Mouse (Mus musculus): ENCODE results near the gene Aftph.

Aftph gene

DNA sequence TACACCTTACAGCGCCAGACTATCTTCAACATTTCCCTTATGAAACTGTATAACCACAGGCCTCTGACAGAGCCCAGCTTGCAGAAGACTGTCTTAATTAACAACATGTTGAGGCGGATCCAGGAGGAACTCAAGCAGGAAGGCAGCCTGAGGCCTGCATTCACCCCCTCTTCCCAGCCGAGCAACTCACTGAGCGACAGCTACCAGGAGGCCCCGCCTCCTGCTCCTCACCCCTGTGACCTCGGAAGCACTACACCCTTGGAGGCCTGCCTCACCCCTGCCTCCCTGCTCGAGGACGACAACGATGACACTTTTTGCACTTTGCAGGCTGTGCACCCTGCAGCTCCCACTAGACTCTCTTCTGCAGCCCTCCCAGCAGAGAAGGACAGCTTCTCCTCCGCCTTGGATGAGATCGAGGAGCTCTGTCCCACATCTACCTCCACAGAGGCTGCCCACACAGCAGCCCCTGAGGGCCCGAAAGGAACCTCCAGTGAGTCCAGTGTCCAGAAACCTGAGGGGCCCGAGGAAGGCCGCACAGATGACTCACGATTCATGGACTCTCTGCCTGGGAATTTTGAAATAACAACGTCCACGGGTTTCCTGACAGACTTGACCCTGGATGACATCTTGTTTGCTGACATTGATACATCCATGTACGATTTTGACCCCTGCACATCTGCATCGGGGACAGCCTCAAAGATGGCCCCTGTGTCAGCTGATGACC, 93.3 kb downstream of the Aftph start:
- DNase-seq (ENCODE audit: low read depth) = no peak

DNA sequence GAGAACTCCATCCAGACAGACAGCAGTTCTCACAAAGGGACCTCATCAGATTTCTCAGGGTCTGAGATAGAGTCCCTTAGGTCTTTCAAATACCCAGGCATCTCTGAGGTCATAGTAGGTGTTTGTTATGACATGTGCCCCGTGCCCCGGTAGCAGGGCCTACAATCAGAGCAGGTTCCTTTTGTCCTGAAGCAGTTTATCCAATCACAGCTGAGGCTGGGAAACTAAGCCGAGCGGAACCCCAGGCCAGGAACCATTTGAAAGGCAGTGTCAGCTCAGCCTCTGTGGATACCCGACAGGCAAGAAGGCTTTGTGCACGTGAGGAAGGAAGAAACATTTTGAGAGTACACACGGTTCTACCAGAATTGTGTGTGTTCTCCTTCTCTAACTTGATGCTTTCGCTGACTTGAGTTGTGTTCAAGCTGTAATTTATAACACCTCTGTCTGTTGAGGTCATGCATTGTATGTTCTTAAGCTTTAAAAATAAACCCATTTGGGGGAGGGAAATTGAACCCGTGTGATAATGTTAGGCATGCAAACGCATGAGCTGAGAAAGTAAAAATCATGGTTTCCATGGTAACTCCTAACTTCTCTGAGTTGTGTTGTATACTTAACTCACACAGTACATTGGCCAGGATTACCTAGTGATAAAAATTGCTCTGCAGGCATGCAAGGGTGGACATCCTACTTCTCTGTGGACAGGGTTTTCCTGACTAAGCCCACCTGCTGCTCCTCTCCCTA, 94.2 kb downstream of the Aftph start:
- no peak for DNase-seq (ENCODE audit: low read depth)

DNA sequence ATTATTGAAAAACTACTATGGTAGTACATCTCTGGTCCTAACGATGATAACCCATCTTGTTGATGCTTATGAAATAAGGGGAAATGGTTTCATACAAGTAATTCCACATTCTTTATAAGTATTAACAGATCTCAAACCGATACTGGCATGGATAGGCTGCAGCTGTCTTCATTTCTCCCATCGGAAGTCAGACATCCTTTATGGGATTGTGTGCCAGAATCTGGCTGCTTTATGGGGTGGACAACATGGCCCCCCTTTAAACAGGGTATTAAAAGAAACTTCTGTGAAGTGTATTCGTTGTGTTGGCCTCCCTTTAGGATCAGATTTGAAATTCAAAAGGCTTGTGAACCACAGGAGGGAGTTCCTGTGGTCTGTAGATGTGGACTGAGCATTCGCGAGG, 95.2 kb downstream of the Aftph start:
- no peak for DNase-seq (ENCODE audit: low read depth)

DNA sequence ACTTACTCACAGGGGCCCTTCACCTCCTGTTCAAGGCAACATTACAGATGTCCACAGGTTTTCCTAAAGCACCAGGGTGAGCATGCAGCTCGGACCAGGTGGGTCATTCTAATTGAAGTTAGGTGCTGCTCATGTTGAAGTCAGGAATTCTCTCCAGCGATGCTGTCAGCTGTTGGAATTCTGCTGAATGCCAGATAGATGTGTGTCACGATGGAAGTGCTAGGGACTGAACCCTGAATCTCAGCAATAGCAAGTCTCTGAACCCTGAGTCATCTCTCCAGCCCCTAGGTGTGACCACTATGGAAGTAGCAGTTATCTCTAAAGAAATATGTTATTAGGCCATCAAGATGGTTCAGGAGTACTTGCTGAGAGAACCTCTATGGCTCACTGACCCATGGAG, 95.9 kb downstream of the Aftph start:
- DNase-seq (ENCODE audit: low read depth) = no peak

DNA sequence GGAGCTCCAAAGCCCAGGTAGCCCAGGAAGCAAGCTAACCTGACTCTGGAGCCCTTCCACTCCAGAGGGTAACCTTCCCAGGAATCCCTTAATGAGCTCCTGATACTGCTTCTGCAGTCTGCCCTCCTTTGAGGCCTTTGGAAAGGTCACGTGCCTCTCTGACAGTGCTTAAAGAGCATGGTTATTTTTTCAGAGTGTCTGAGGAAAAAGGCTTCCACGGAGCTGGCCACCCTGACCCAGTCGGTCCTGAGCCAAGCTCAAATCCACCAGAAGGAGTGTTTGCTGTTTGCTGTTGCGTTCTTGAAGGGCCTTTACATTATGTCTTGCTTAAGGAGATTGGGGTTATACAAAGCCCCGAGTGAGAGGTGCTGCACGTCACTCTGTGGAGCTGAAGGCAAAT, 96.5 kb downstream of the Aftph start:
- DNase-seq (ENCODE audit: low read depth) = no peak

DNA sequence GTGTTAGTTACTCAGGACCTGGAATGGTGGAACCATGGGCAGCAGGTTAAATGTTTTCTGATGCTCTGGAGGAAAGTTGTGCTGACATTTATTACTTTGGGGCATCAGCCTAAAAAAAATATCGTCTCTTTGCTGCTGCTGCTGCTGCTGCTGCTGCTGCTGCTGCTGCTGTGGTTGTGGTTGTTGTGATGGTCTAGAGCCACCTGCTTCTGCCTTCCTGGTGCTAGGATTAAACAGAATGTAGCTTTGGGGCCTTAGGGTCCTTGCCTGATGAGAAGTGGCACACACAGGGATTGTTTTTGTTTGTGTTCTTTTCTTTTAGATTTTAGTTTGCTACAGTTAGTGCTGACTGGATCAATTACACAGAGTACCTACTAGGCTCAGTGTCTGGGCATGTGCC, 97.2 kb downstream of the Aftph start:
- no peak for DNase-seq (ENCODE audit: low read depth)

DNA sequence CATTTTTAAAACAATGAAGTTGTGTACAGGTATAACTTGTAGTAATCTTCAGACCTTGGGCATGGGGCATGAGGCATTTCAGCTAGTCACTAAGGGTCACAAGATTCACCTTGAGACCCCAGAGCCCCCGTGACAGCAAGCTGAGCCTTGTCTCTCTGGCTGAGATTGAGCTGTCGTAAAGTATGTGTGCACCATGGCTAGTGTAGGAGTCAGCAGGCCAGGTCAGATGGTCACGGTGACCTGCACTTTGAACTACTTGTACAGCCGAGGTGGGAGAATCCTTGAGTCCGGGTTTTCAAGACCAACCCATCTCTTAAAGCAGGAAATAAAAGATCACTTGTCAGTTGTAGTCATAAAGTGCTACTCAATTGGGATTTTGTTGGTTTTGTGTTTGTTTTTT, 98.2 kb downstream of the Aftph start:
- no peak for DNase-seq (ENCODE audit: low read depth)

DNA sequence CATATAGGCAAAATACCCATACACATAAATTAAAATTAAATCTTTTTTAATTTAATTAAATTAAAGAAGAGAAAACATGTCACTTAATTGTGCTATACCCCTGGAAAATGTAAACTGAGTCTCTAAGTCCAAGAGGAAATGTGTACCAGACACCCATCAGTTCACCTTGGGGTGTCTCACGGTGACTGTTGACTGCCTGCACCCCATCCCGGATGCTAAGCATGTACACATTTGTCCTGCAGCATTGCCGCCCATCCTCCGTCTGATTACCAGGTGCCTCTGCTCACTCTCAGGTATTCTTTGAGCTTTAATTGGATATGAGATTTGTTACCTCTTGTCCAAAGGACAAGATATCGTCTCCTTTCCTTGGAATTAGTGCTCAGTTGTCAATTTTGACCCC, 99.1 kb downstream of the Aftph start:
- DNase-seq (ENCODE audit: low read depth) = no peak

DNA sequence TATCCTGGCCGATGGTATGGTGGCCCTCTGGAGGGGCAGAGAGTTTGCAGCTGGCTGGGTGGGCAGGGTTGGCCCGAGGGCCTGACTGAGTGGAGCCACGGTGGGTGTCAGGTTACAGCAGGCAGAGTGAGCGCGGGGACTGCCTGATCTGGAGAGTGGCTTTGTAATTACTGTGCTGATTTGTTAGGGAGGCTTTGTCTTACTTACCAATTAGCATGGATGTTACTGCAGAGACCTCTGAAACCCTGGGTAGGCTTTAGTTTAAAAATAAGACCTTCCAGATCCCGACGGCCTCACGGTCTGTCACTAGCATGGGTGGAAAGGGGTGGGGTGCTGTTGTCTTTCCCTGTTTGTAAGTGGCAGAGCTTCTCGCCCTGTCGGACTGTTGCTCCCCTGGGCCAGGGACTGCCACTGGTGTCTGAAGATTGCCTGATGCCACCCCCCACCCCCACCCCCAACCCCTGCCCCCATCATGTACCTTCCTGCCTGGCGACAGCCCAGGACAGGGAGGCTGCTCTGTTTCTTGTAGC, 101.4 kb downstream of the Aftph start:
- no peak for DNase-seq (ENCODE audit: low read depth)

DNA sequence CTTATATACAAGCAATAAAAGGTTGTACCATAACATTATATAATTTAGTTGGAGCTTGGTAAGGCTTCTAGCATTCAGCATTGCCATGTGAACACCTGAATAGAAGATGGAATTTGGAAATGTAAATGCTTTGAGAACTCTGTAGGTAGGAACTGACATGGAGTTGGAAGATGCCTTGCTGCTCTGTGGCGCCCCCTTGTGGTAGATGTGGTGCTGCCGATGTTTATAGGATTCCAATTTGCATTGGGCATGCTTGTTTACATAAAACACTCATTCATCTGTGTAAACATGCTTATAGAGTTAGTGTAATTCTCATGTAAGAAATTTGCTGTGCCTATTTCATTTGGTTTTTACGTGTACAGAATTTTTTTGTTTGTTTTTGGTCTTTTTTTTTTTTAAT, 102.5 kb downstream of the Aftph start:
- DNase-seq (ENCODE audit: low read depth) = peak; percentile 71

DNA sequence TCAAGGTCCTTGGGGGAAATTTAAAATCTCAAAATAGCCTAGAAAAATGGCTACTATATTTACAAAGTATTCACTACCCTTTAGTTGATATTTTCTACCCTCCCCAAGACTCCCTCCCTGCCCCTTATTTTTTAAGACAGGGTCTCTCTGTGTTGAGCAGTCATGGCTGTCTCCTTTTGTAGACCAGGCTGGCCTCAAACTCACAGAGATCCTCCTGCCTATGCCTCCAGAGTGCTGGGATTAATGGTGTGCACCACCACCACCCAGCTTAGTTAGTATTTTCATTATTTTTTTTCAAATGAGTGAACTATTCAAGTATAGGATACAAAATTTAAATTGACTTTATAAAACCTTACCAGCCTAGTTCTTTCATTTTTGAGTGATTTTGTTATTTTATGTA, 104.3 kb downstream of the Aftph start:
- DNase-seq (ENCODE audit: low read depth) = no peak

DNA sequence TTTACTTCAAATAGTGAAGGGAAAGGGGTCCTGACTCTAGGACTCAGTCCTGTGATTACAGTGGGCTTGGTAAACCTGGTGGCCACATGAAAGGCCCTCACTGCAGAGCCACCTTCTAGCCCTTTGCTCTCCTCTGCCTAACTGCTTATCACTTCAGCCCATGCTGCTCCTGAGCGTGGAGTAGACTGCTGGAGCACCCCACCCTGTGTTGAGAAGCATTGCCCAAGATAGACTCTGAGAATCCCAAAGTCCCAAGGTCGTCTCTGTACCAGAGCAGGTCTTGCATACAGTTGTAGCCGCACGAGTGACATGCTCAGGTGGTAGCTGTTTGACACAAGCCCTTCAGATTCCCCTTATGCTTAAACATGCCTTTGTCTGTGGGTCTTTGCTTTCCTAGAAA, 105.3 kb downstream of the Aftph start:
- DNase-seq (ENCODE audit: low read depth) = no peak

DNA sequence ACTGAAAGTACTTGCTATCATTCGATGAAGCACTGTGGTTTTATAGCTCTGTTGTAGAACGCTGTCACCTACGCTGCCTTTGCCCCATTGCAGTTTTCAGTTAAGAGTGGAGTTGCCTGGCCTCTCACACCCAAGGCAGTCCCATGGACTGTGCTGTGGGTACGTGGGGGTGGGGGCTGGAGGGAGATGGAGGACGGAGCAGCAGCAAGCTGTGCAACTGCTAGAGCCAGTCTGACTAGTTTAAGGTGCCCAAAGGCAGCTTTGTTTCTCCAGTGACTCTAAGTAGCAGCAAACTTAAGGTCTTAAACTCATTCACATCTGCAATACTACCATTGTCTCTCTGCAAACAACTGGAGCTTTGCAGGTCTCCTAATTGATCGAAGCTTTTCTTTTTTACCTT, 105.7 kb downstream of the Aftph start:
- no peak for DNase-seq (ENCODE audit: low read depth)

Data from c-Kit-positive CD71-negative TER-119-negative erythroid progenitor cells, embryonic 14.5 days (primary cell).